Mouse (Mus musculus) cerebellum, postnatal 4 days (tissue): ENCODE measurements around the gene 1600002K03Rik.

Experiments used
- DNase-seq, 2 experiments: peaks; one replicate each; pipeline ENCODE4 v3.0.0; 2022; ENCODE audit warnings: low spot score in 2 of 2, mixed read lengths in 1 of 2

The 1600002K03Rik gene

GRCm38 (mm10) chr10:80141243-80141642 is 31.5 kb upstream of the 1600002K03Rik start:
- DNase-seq, result peak; percentile 84 to 92

- DNase-seq, result peak; percentile 67 to 89
These were observed 30.8 kb upstream of the 1600002K03Rik start for GRCm38 (mm10) chr10:80141786-80142529.

- DNase-seq, result no peak
These were observed 30.2 kb upstream of the 1600002K03Rik start for GRCm38 (mm10) chr10:80142530-80142925.

- no peak for DNase-seq
These were observed 29.1 kb upstream of the 1600002K03Rik start for GRCm38 (mm10) chr10:80143664-80144063.

GRCm38 (mm10) chr10:80144159-80144558 is 28.6 kb upstream of the 1600002K03Rik start:
- DNase-seq, result no peak

GRCm38 (mm10) chr10:80144864-80145838 is 27.6 kb upstream of the 1600002K03Rik start:
- DNase-seq, result peak in 1 of 2 experiments; percentile 82

GRCm38 (mm10) chr10:80145896-80146295 is 26.8 kb upstream of the 1600002K03Rik start:
- no peak for DNase-seq

- DNase-seq, result no peak
These were observed 26.2 kb upstream of the 1600002K03Rik start for GRCm38 (mm10) chr10:80146568-80147011.

GRCm38 (mm10) chr10:80147146-80147718 is 25.5 kb upstream of the 1600002K03Rik start:
- DNase-seq, result no peak

GRCm38 (mm10) chr10:80147719-80148601 is 24.8 kb upstream of the 1600002K03Rik start, which contains the start of gene Midn:
Midn (plus strand) TSS chr10:80148272.
- peak in 1 of 2 experiments; percentile 69 for DNase-seq

- DNase-seq, result peak; percentile 84 to 96
These were observed 24.0 kb upstream of the 1600002K03Rik start for GRCm38 (mm10) chr10:80148610-80149290.

- peak; percentile 97 to 98 for DNase-seq
These were observed 23.2 kb upstream of the 1600002K03Rik start for GRCm38 (mm10) chr10:80149291-80150225.

- DNase-seq, result peak in 1 of 2 experiments; percentile 75
These were observed 22.2 kb upstream of the 1600002K03Rik start for GRCm38 (mm10) chr10:80150226-80151210.

GRCm38 (mm10) chr10:80151211-80152034 is 21.3 kb upstream of the 1600002K03Rik start:
- peak in 1 of 2 experiments; percentile 57 for DNase-seq

- no peak for DNase-seq
These were observed 20.5 kb upstream of the 1600002K03Rik start for GRCm38 (mm10) chr10:80152071-80152872.

GRCm38 (mm10) chr10:80152873-80153260 is 19.9 kb upstream of the 1600002K03Rik start:
- no peak for DNase-seq
